Mouse (Mus musculus) Muller cell, postnatal 12 days (primary cell): ENCODE data around the gene Prkag1.

ENCODE experiments used
- DNase-seq: peaks from one replicate; pipeline ENCODE4 v3.0.0-alpha.2; 2015; ENCODE audit errors: inconsistent ontology term

Gene Prkag1

DNA sequence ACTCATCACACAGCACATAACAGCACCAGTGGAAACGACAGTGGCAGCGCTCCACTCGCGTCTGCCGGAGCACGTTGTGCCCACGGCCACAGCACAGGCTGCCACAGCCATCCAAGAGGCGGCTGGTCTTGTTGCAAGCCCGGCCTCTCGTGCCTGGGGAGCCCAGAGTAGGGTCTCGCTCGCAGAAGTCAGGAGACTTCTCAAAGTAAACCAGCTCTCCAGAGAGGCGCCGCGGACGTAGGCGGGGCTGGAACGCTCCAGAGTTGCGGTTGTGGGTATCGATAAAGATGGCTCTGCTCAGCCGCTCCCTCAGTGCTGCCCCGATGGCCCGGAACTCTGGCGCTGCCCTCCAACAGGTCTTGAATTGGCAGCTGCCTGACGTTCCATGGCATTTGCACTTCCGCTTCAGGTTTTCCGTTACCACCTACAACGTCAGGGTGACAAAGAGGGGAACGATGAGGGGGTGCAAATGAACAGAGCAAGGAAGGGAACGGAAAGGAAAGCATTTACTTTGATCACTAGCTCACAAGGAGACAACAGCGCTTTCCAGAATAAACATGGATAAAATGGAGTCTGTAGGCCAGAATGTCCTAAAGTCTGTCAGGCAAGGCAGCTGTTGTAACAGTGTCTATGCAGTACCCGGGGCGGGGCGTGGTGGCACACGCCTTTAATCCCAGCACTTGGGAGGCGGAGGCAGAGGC is 58.7 kb downstream of the Prkag1 start:
- no peak for DNase-seq

DNA sequence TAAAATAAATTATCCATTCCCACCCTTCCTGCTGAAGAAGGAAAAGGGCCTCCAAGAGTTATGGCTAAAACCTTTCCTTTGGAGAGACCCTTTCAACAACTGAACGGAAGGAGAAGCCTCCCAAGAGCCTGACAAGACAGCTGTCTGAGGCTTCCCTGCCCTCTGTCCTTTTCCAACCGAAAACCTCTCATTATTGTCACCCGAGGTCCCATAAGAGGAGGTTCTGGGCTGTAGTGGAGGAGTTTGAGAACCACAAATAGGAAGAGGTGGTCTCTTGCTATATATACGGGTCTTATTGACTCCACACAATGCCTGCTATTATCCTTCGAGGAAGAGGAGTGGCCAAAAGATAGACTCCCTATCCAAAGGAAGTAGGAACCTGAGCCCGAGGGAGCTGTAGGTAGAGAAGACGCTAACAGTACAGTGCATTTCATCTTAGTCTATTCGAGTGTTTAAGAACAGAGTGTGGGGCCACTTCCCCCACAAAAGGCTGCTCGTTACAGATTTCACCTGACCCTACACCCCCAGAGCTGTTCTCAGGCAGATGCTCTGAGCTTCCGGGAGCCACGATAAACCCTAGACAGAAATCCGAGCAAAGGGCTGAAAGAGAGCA is 59.4 kb downstream of the Prkag1 start:
- no peak for DNase-seq

DNA sequence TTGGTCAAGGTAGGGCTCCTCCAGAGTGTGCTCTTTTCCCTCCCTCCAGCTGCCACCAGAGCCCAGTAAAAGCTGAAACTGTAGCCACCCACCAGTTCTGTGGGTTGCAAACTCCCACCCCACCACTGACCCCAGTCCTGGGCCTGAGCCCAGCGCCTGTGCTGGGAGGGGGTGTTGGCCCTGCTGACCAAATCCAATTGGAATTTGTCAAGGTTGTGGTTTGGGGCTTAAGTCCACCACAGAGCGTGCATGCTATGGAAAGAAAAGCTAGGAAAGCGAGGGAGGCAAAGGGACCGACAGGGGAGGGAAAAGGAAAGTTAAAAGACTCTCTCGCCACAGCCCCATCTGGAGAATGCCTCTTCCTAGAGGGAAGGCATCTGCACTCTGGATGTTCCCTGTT is 63.1 kb downstream of the Prkag1 start:
- peak; percentile 73 for DNase-seq

DNA sequence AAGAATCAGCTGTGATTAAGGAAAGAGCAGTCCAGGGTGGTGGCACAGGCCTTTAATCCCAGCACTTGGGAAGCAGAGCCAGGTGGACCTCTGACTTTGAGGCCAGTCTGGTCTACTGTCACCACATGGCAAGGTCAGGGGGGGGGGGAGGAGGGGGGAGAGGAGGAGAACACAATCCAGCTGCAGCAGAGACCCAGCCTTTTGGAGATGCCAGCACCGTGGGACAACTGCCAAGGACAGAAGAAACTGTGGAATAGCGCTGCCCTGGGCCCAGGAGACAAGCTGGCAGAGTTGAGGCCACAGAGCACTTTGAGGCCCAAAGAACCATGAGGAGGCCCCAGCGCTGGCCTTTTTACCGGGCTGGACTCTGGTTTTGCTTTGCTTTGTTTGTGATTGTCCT is 65.4 kb downstream of the Prkag1 start:
- DNase-seq: no peak
